Mouse (Mus musculus) stomach, embryonic 15.5 days (tissue): ENCODE results near the gene Eif2b2. TPM values are rescaled to one million over a fixed set of nuclear protein-coding genes. Genes with fewer than 3 reads are reported as not detected.
A peak's percentile ranks its signal among the peaks of the same experiment; 100 is the strongest.

Experiments used
- ATAC-seq: fragments of 200-750 bp; cut with Nextera tagmentation; 2 replicates; pipeline ENCODE4 v1.8.0; 2017; ENCODE audit warnings: low read depth, moderate number of reproducible peaks, moderate TSS enrichment; ENCODE audit not compliant: insufficient read depth, low FRiP score
- H3K27ac ChIP-seq: fragments of 300-500 bp; sonication (generic); 2 replicates; pipeline ENCODE4 v1.5.1; 2015; ENCODE audit warnings: mild to moderate bottlenecking, inconsistent platforms
- H3K27me3 ChIP-seq: fragments of 300-500 bp; sonication (generic); replicated peaks from 2 replicates; pipeline ENCODE4 v1.6.1; 2015; ENCODE audit warnings: inconsistent platforms
- H3K36me3 ChIP-seq: fragments of 300-500 bp; sonication (generic); 2 replicates; pipeline ENCODE4 v1.6.1; 2015; ENCODE audit warnings: inconsistent platforms
- H3K4me1 ChIP-seq: fragments of 300-500 bp; sonication (generic); 2 replicates; pipeline ENCODE4 v1.6.1; 2015; ENCODE audit warnings: inconsistent platforms
- H3K4me2 ChIP-seq: fragments of 300-500 bp; sonication (generic); 2 replicates; pipeline ENCODE4 v1.6.1; 2015; ENCODE audit warnings: mild to moderate bottlenecking, inconsistent platforms
- H3K4me3 ChIP-seq: fragments of 300-500 bp; sonication (generic); replicated peaks from 2 replicates; pipeline ENCODE4 v1.5.1; 2015; ENCODE audit warnings: inconsistent platforms
- H3K9ac ChIP-seq: fragments of 300-500 bp; sonication (generic); 2 replicates; pipeline ENCODE4 v1.6.1; 2015; ENCODE audit warnings: inconsistent platforms
- H3K9me3 ChIP-seq: fragments of 300-500 bp; sonication (generic); 2 replicates; pipeline ENCODE4 v1.6.1; 2016; ENCODE audit warnings: inconsistent platforms
- WGBS: fragments of 180-500 bp; shearing (Covaris S2); methylation state at CpG from one replicate; pipeline ENCODE4 v1.1.7; 2015; 5-methylcytosine and 5-hydroxymethylcytosine counted together
- microRNA-seq: library from miRNA; unstranded; fragments of <30 nt; microRNA quantifications from one replicate; pipeline ENCODE4, GENCODE M21; 2016
- polyA plus RNA-seq: library from polyadenylated mRNA; unstranded; fragments of >200 nt; fragmentation: Nextera tagmentation; extraction: Ambion mirVana; gene quantifications from 2 replicates; pipeline ENCODE4 v1.2.1, GENCODE M21; 2015

The Eif2b2 gene
- polyA plus RNA-seq, 1 experiment from 2014 or later: 78.1 TPM

- Histone ChIP-seq H3K4me1 (peaks cover 9% of the 10 kb centered on the region; the same call in 1 of the 2 replicates), H3K27me3 (no peaks in the 10 kb centered on the region), H3K4me3 (no peak overlapping the region), H3K4me2 (no peak overlapping the region), H3K9me3 (no peaks in the 10 kb centered on the region), H3K9ac (no peak overlapping the region), H3K27ac (peak overlapping the region; percentile 77), H3K36me3 (no peaks in the 10 kb centered on the region; the same call in 1 of the 2 replicates)
- ATAC-seq: peak; percentile 44; the same call in 1 of the 2 replicates
- 52% methylated on average over 8 of the region's 8 CpGs for WGBS
These were observed 45.2 kb downstream of the Eif2b2 start for GRCm38 (mm10) chr12:85264531-85264930.

- peak overlapping the region; percentile 42 for H3K27ac ChIP-seq
- H3K4me2 ChIP-seq: no peak overlapping the region
- no peak overlapping the region for H3K4me3 ChIP-seq
- H3K9me3 ChIP-seq: no peaks in the 10 kb centered on the region
- no peak overlapping the region for H3K9ac ChIP-seq
- ATAC-seq: peak; percentile 54; the same call in 1 of the 2 replicates
- peaks cover 9% of the 10 kb centered on the region; the same call in 1 of the 2 replicates for H3K4me1 ChIP-seq
- no peaks in the 10 kb centered on the region; the same call in 1 of the 2 replicates for H3K36me3 ChIP-seq
- no peaks in the 10 kb centered on the region for H3K27me3 ChIP-seq
- WGBS: 39% methylated on average over 7 of the region's 7 CpGs
These were observed 45.7 kb downstream of the Eif2b2 start for GRCm38 (mm10) chr12:85264940-85265339.

GRCm38 (mm10) chr12:85266248-85266647, 47.0 kb downstream of the Eif2b2 start:
- Histone ChIP-seq H3K27ac (no peak overlapping the region), H3K4me3 (no peak overlapping the region)
- no peak for ATAC-seq

GRCm38 (mm10) chr12:85269821-85270220, 50.5 kb downstream of the Eif2b2 start:
- H3K36me3 ChIP-seq: no peaks in the 10 kb centered on the region; the same call in 1 of the 2 replicates
- peak overlapping the region; percentile 68 for H3K4me2 ChIP-seq
- ATAC-seq: no peak
- 55% methylated on average over 3 of the region's 3 CpGs for WGBS
- peak overlapping the region; percentile 75 for H3K27ac ChIP-seq
- H3K27me3 ChIP-seq: no peaks in the 10 kb centered on the region
- peaks cover 4% of the 10 kb centered on the region; the same call in 1 of the 2 replicates for H3K4me1 ChIP-seq
- H3K4me3 ChIP-seq: peak overlapping the region; percentile 59
- peak overlapping the region; percentile 63; the same call in 1 of the 2 replicates for H3K9ac ChIP-seq
- no peaks in the 10 kb centered on the region for H3K9me3 ChIP-seq

More at GRCm38 (mm10) chr12:85266248-85266647, 47.0 kb downstream of the Eif2b2 start:
- Histone ChIP-seq H3K9ac (no peak overlapping the region), H3K27me3 (no peaks in the 10 kb centered on the region), H3K9me3 (no peaks in the 10 kb centered on the region), H3K36me3 (no peaks in the 10 kb centered on the region; the same call in 1 of the 2 replicates), H3K4me1 (peaks cover 9% of the 10 kb centered on the region; the same call in 1 of the 2 replicates), H3K4me2 (no peak overlapping the region)
- 80% methylated on average over 3 of the region's 3 CpGs for WGBS

GRCm38 (mm10) chr12:85270319-85270718, 51.0 kb downstream of the Eif2b2 start, which contains the start of gene Mlh3:
Gene Mlh3 (minus strand): TSS chr12:85270599.
- peak; percentile 83 for ATAC-seq
- Histone ChIP-seq H3K4me2 (peak within 1 kb of the TSS; percentile 68), H3K4me1 (no peaks in the 10 kb centered on the region; the same call in 1 of the 2 replicates), H3K9ac (peak within 1 kb of the TSS; percentile 63; the same call in 1 of the 2 replicates), H3K4me3 (peak within 1 kb of the TSS; percentile 59), H3K27me3 (no peaks in the 10 kb centered on the region), H3K27ac (peak within 1 kb of the TSS; percentile 75), H3K36me3 (no peaks in the 10 kb centered on the region; the same call in 1 of the 2 replicates), H3K9me3 (no peaks in the 10 kb centered on the region)
- WGBS: under 1% methylated on average over 35 of the region's 35 CpGs

- Histone ChIP-seq H3K27me3 (no peaks in the 10 kb centered on the region), H3K4me1 (no peaks in the 10 kb centered on the region; the same call in 1 of the 2 replicates), H3K9me3 (no peaks in the 10 kb centered on the region), H3K4me2 (no peak overlapping the region; the same call in 1 of the 2 replicates), H3K27ac (no peak overlapping the region), H3K4me3 (no peak overlapping the region), H3K9ac (no peak overlapping the region), H3K36me3 (no peaks in the 10 kb centered on the region; the same call in 1 of the 2 replicates)
- 77% methylated on average over 7 of the region's 7 CpGs for WGBS
- ATAC-seq: no peak
These were observed 52.0 kb downstream of the Eif2b2 start for GRCm38 (mm10) chr12:85271132-85271842.

- ATAC-seq: no peak
- WGBS: 59% methylated on average over 4 of the region's 4 CpGs
- H3K27me3 ChIP-seq: no peaks in the 10 kb centered on the region
These were observed 52.5 kb downstream of the Eif2b2 start for GRCm38 (mm10) chr12:85271843-85272206.

GRCm38 (mm10) chr12:85273508-85273907, 54.2 kb downstream of the Eif2b2 start:
- no peaks in the 10 kb centered on the region for H3K27me3 ChIP-seq
- ATAC-seq: no peak
- no peak overlapping the region for H3K4me2 ChIP-seq
- no peaks in the 10 kb centered on the region; the same call in 1 of the 2 replicates for H3K4me1 ChIP-seq
- WGBS: 43% methylated on average over 10 of the region's 10 CpGs
- no peaks in the 10 kb centered on the region for H3K36me3 ChIP-seq
- H3K9me3 ChIP-seq: no peaks in the 10 kb centered on the region
- H3K9ac ChIP-seq: no peak overlapping the region
- no peak overlapping the region for H3K4me3 ChIP-seq
- H3K27ac ChIP-seq: peak overlapping the region; percentile 74

More at GRCm38 (mm10) chr12:85271843-85272206, 52.5 kb downstream of the Eif2b2 start:
- H3K4me1 ChIP-seq: no peaks in the 10 kb centered on the region; the same call in 1 of the 2 replicates
- no peak overlapping the region for H3K9ac ChIP-seq
- H3K36me3 ChIP-seq: no peaks in the 10 kb centered on the region; the same call in 1 of the 2 replicates
- H3K27ac ChIP-seq: no peak overlapping the region
- no peak overlapping the region for H3K4me3 ChIP-seq
- H3K9me3 ChIP-seq: no peaks in the 10 kb centered on the region
- no peak overlapping the region for H3K4me2 ChIP-seq

Small RNA genes within 50 kb of the gene (microRNA-seq; reads per million reads assigned to microRNA genes)
- gene Mir6938: not detected

Other genes with a start within 250 kb of the Eif2b2 start
- 132 and 140 TPM in 2 replicates for gene Fcf1, start 248.6 kb upstream of the Eif2b2 start, polyA plus RNA-seq
- 10.8 and 11.8 TPM in 2 replicates for gene Arel1, start 248.6 kb upstream of the Eif2b2 start, polyA plus RNA-seq
- gene Ylpm1, start 223.2 kb upstream of the Eif2b2 start, polyA plus RNA-seq: 25.7 and 26.1 TPM in 2 replicates
- 2.9 and 3.0 TPM in 2 replicates for gene Prox2, start 108.7 kb upstream of the Eif2b2 start, polyA plus RNA-seq
- 102 and 106 TPM in 2 replicates for gene Dlst, start 108.6 kb upstream of the Eif2b2 start, polyA plus RNA-seq
- 1.7 and 1.8 TPM in 2 replicates for gene Rps6kl1, start 68.2 kb upstream of the Eif2b2 start, polyA plus RNA-seq
- gene Pgf, start 41.7 kb upstream of the Eif2b2 start, polyA plus RNA-seq: 14.7 and 16.0 TPM in 2 replicates
- gene Mlh3, start 51.1 kb downstream of the Eif2b2 start, polyA plus RNA-seq: 6.8 and 7.1 TPM in 2 replicates
- 52.6 and 55.6 TPM in 2 replicates for gene Acyp1, start 69.0 kb downstream of the Eif2b2 start, polyA plus RNA-seq
- gene Zc2hc1c, start 69.1 kb downstream of the Eif2b2 start, polyA plus RNA-seq: 2.2 TPM in 2 replicates
- gene Nek9, start 119.9 kb downstream of the Eif2b2 start, polyA plus RNA-seq: 16.2 and 18.8 TPM in 2 replicates
- 359 and 399 TPM in 2 replicates for gene Tmed10, start 155.4 kb downstream of the Eif2b2 start, polyA plus RNA-seq